Comparison of ENCODE assay signal across 17 mouse cellular contexts in the genomic region with DNA sequence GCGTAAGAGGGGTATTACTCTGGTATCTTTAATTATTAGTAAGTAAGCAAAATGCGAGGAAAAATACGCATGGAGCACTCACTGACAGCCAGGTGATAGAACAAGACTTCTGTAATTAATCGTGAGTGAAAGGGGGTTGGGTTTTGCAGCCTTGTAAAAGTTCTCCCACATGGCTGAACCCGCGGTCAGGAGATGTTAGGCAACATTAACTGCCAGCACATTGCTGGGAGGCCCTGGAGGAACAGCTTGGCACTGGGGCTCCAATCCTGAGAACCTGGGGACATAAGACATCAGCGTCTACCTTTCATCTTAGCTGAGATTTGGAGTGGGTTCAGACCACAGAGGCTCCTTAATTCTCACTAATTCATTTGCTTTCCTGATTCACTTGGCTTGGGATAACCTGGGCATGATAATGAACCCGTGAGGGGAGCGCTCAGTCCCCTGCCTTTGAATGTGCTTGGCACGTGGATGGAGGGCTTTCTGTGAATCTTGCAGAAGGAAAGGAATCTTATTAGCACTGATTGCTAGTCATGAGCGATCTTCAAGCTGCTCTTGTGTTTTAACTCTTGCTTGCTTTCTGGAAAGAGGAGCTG.
DNase-seq lines count a peak whose midpoint lies in the region; ATAC-seq and TF ChIP-seq lines count a peak whose summit lies in the region.
"Had no signal": no experiment of that assay in that cellular context is flagged by ENCODE, and none has a peak within 500 bp of the region (broad histone marks: within the 10 kb centered on the region; RNA-seq: fewer than 3 reads in every experiment).

No protein-coding gene starts in this region.

- H3K4me1 ChIP-seq in kidney, embryonic 16.5 days (ENCODE audit: insufficient read depth, low read length), result no peaks in the 10 kb centered on the region
- H3K4me1 ChIP-seq in embryonic facial prominence, embryonic 14.5 days (ENCODE audit: control insufficient read depth, insufficient read depth, low read length), result peaks cover 8% of the 10 kb centered on the region; the same call in 1 of the 2 replicates
- H3K4me1 ChIP-seq in midbrain, embryonic 15.5 days, result peaks cover 11% of the 10 kb centered on the region; the same call in 1 of the 2 replicates
- H3K4me1 ChIP-seq in stomach, postnatal 0 days (replicated peaks; ENCODE audit: control insufficient read depth, insufficient read depth), result no peaks in the 10 kb centered on the region
- H3K4me1 ChIP-seq: liver, embryonic 12.5 days; megakaryocyte, embryonic 14.5 days had no signal

- peak; percentile 28 for DNase-seq in adrenal gland, postnatal 14 days
- no peak for DNase-seq in adrenal gland, adult 18-20 months (ENCODE audit: low spot score in 2 of 2)
- no peak for DNase-seq in kidney, postnatal 10 days
- DNase-seq in embryonic facial prominence, embryonic 14.5 days (ENCODE audit: low spot score), result peak; percentile 48
- DNase-seq in Muller cell, postnatal 12 days (ENCODE audit: inconsistent ontology term), result no peak
- no peak for DNase-seq in stomach, postnatal 0 days (ENCODE audit: low spot score)
- DNase-seq: adrenal gland, postnatal 25 days; cerebellum, adult 11 months; gastrocnemius, postnatal 36 days; right cerebral cortex, postnatal 4 days had no signal

- TF ChIP-seq CTCF in stomach, postnatal 0 days (IDR thresholded peaks at IDR 0.05; ENCODE audit: low read depth), result no peak

- ATAC-seq in kidney, embryonic 16.5 days (ENCODE audit: low FRiP score, low TSS enrichment), result peak; percentile 65; the same call in 1 of the 2 replicates
- 0 out of 2 replicates have a peak, but pooled peaks have one; percentile 41 for ATAC-seq in embryonic facial prominence, embryonic 14.5 days (ENCODE audit: low read depth)
- peak; percentile 71 for ATAC-seq in midbrain, embryonic 15.5 days (replicated peaks)
- no peak for ATAC-seq in stomach, postnatal 0 days (ENCODE audit: low FRiP score, low TSS enrichment)
- ATAC-seq: liver, embryonic 12.5 days; lung, postnatal 0 days; Patski had no signal

- no peaks in the 10 kb centered on the region for H3K27me3 ChIP-seq in kidney, embryonic 16.5 days (ENCODE audit: insufficient read depth, low read length)
- H3K27me3 ChIP-seq in embryonic facial prominence, embryonic 14.5 days (replicated peaks; ENCODE audit: control insufficient read depth, insufficient read depth, low read length), result no peaks in the 10 kb centered on the region; the same call in 1 of the 2 replicates
- no peaks in the 10 kb centered on the region for H3K27me3 ChIP-seq in midbrain, embryonic 15.5 days (replicated peaks)
- no peaks in the 10 kb centered on the region for H3K27me3 ChIP-seq in stomach, postnatal 0 days (ENCODE audit: control insufficient read depth, insufficient read depth, low read length)
- H3K27me3 ChIP-seq: liver, embryonic 12.5 days; megakaryocyte, embryonic 14.5 days had no signal

- no peak overlapping the region for H3K4me2 ChIP-seq in kidney, embryonic 16.5 days (replicated peaks; ENCODE audit: low read depth, low read length)
- H3K4me2 ChIP-seq in embryonic facial prominence, embryonic 14.5 days (ENCODE audit: low read depth, low read length), result peak overlapping the region; percentile 11; the same call in 1 of the 2 replicates
- H3K4me2 ChIP-seq in midbrain, embryonic 15.5 days, result no peak overlapping the region
- H3K4me2 ChIP-seq in stomach, postnatal 0 days (replicated peaks; ENCODE audit: low read depth), result no peak overlapping the region
- H3K4me2 ChIP-seq: heart, embryonic 11.5 days; liver, embryonic 12.5 days had no signal

- WGBS in kidney, embryonic 16.5 days, result 36% methylated on average over 11 of the region's 11 CpGs
- 30% methylated on average over 11 of the region's 11 CpGs for WGBS in embryonic facial prominence, embryonic 14.5 days
- 34% methylated on average over 11 of the region's 11 CpGs for WGBS in midbrain, embryonic 15.5 days
- 49% methylated on average over 11 of the region's 11 CpGs for WGBS in stomach, postnatal 0 days

- no peak overlapping the region for H3K9ac ChIP-seq in kidney, embryonic 16.5 days (replicated peaks; ENCODE audit: low read length)
- no peak overlapping the region for H3K9ac ChIP-seq in embryonic facial prominence, embryonic 14.5 days (ENCODE audit: low read depth, low read length)
- no peak overlapping the region for H3K9ac ChIP-seq in midbrain, embryonic 15.5 days
- H3K9ac ChIP-seq in stomach, postnatal 0 days (ENCODE audit: low read length), result no peak overlapping the region
- H3K9ac ChIP-seq: liver, embryonic 12.5 days had no signal

- no peak for TF ChIP-seq EP300 in stomach, postnatal 0 days (optimal IDR thresholded peaks at IDR 0.05)

- H3K9me3 ChIP-seq in kidney, embryonic 16.5 days (ENCODE audit: low read length), result no peaks in the 10 kb centered on the region
- no peaks in the 10 kb centered on the region for H3K9me3 ChIP-seq in embryonic facial prominence, embryonic 14.5 days (ENCODE audit: control insufficient read depth, low read length)
- no peaks in the 10 kb centered on the region for H3K9me3 ChIP-seq in midbrain, embryonic 15.5 days
- H3K9me3 ChIP-seq in stomach, postnatal 0 days (ENCODE audit: control insufficient read depth, low read length), result no peaks in the 10 kb centered on the region
- H3K9me3 ChIP-seq: liver, embryonic 12.5 days; megakaryocyte, embryonic 14.5 days had no signal

- no peak overlapping the region for H3K27ac ChIP-seq in kidney, embryonic 16.5 days (ENCODE audit: low read length)
- H3K27ac ChIP-seq in embryonic facial prominence, embryonic 14.5 days (replicated peaks; ENCODE audit: low read depth, low read length), result no peak overlapping the region
- no peak overlapping the region for H3K27ac ChIP-seq in midbrain, embryonic 15.5 days
- no peak overlapping the region for H3K27ac ChIP-seq in stomach, postnatal 0 days (replicated peaks)
- H3K27ac ChIP-seq: liver, embryonic 12.5 days had no signal

- H3K4me3 ChIP-seq in kidney, embryonic 16.5 days (ENCODE audit: low read length), result no peak overlapping the region
- H3K4me3 ChIP-seq in embryonic facial prominence, embryonic 14.5 days (ENCODE audit: low read depth, low read length), result no peak overlapping the region
- H3K4me3 ChIP-seq in midbrain, embryonic 15.5 days, result no peak overlapping the region
- H3K4me3 ChIP-seq in stomach, postnatal 0 days (ENCODE audit: low read depth, low read length), result no peak overlapping the region
- H3K4me3 ChIP-seq: liver, embryonic 12.5 days; megakaryocyte, embryonic 14.5 days had no signal

- H3K36me3 ChIP-seq in kidney, embryonic 16.5 days (ENCODE audit: insufficient read depth, low read length), result no peaks in the 10 kb centered on the region
- H3K36me3 ChIP-seq in embryonic facial prominence, embryonic 14.5 days (ENCODE audit: control insufficient read depth, insufficient read depth, low read length), result no peaks in the 10 kb centered on the region
- H3K36me3 ChIP-seq in midbrain, embryonic 15.5 days (replicated peaks), result no peaks in the 10 kb centered on the region
- H3K36me3 ChIP-seq in stomach, postnatal 0 days (ENCODE audit: control insufficient read depth, insufficient read depth, low read length), result no peaks in the 10 kb centered on the region
- H3K36me3 ChIP-seq: liver, embryonic 12.5 days had no signal

Comparison
In these comparisons a context has a peak if more than half of its experiments do, and no peak if none do; other contexts are left out.
1. DNase-seq: peak in adrenal gland, postnatal 14 days (single experiment) and embryonic facial prominence, embryonic 14.5 days (single experiment); none in adrenal gland, adult 18-20 months (0 of 2), kidney, postnatal 10 days (single experiment), Muller cell, postnatal 12 days (single experiment) and stomach, postnatal 0 days (single experiment).